Mouse (Mus musculus): ENCODE results near the gene Gm11042. TPM values are rescaled to one million over a fixed set of nuclear protein-coding genes. Genes with fewer than 3 reads are reported as not detected.

Gm11042 gene
- not detected for total RNA-seq (2021)
- long read RNA-seq, experiment 1 = 0 reads
- long read RNA-seq, experiment 2 = 0 reads

- DNase-seq = no peak
Measured at GRCm38 (mm10) chr12:74316344-74316973, at the start of gene Gm11042. Gene Gm11042 (minus strand): TSS chr12:74316394.

- no peak for DNase-seq
Measured at GRCm38 (mm10) chr12:74364477-74364876, 48.3 kb upstream of the Gm11042 start.

DNA sequence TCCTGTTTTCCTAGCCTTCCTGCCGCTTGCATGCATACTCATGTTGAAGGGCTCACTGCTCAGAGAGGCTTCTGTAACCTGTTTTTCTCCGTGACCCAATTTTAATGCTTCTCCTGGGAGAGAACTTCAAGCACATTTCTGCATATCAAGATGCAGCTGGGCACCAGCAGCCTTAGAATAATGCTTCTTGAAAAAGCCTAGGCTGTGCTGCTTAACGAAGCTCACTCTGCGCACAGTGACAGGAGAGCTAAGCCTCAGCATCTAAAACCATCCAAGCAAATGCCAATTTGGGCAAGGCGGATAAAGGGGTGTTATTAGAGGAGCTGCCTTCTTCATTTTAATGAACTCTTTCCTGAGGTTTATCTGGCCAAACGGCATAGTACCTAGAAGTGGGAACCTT is 46.9 kb upstream of the Gm11042 start:
- no peak for DNase-seq

- no peak for DNase-seq
Measured at GRCm38 (mm10) chr12:74362453-74362852, 46.3 kb upstream of the Gm11042 start.

- no peak for DNase-seq
Measured at GRCm38 (mm10) chr12:74359791-74360190, 43.6 kb upstream of the Gm11042 start.

DNA sequence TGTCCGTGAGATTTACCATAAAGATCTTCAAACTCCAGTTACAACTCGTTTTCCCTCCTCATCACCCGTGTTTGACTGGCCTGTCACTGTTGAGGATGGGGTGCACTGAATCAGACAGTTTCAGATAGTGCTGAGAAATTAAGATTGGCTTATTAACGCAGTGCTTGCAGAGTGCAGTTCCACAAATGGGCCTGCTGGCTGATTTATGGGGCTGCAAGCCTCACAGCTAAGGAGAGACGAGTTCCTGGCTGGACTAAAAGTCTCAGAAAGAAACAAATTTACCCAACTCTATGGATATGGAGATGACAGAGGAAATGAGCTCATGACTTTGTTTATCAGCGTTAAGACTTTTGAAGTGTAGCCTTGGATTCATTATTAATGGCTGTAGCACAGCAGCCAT is 41.6 kb upstream of the Gm11042 start:
- DNase-seq = no peak

- no peak for DNase-seq
Measured at GRCm38 (mm10) chr12:74342720-74343119, 26.5 kb upstream of the Gm11042 start.

DNA sequence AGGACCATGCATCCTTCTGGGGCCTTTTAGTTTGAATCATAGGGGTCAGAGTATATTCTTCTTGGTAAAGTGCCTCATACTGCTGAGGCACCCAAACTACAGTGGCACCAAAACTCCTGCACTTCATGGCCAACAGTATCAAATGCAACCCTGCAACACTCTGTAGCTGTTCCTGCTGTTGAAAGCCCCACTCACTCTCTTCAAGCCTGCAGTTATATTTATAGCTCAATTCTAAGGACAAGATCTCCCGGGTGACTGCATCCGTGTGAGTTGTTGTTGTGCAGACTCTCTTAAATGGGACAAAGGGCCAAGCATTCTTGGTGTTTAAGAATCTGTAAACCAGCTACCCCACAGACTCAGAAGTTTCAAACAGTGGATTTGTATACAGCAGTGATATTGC is 23.9 kb upstream of the Gm11042 start:
- DNase-seq = no peak

GRCm38 (mm10) chr12:74333706-74334105 is 17.5 kb upstream of the Gm11042 start:
- no peak for DNase-seq

- peak; percentile 80 for DNase-seq
Measured at GRCm38 (mm10) chr12:74333016-74333415, 16.8 kb upstream of the Gm11042 start.

DNA sequence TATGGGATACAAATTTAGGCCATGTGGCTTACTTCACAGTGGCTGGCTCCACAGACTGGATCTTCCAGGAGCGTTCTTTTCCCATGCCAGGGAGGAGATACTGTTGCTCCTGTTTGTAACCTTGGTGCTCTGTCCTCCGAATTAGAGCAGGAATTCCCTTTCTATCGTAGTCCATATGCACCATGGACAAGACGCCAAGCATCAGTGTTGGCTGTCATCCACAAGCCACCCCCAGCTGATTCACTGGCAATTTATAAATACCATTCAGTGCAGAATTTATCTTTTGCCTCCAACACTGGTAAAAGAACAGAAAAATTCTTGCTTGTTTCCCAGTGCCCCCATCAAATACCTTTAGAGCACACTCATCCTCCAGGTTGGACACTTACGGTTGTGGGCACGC is 13.6 kb upstream of the Gm11042 start:
- no peak for DNase-seq

- DNase-seq = no peak
Measured at GRCm38 (mm10) chr12:74326644-74327043, 10.4 kb upstream of the Gm11042 start.

DNA sequence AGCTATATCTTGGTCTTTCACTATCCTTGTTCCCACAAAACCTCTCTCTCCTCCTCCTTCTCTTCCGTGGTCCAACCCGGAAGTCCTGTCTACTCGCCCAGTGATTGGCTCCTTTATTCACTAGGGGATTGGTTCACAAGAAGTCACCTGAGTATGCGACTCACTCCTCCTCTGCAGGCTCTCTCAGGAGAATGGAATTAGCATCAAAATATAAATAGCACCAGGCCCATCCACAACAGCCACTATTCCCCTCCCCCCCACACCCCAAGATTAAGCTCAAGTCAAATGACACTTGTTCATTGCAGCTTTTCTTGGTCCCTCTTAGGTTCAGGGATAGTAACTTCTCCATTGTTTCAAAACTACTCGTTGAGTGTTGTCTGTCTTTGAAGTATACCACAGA is 5.8 kb upstream of the Gm11042 start:
- no peak for DNase-seq

- DNase-seq = peak; percentile 74
Measured at GRCm38 (mm10) chr12:74320318-74320717, 4.1 kb upstream of the Gm11042 start.

DNA sequence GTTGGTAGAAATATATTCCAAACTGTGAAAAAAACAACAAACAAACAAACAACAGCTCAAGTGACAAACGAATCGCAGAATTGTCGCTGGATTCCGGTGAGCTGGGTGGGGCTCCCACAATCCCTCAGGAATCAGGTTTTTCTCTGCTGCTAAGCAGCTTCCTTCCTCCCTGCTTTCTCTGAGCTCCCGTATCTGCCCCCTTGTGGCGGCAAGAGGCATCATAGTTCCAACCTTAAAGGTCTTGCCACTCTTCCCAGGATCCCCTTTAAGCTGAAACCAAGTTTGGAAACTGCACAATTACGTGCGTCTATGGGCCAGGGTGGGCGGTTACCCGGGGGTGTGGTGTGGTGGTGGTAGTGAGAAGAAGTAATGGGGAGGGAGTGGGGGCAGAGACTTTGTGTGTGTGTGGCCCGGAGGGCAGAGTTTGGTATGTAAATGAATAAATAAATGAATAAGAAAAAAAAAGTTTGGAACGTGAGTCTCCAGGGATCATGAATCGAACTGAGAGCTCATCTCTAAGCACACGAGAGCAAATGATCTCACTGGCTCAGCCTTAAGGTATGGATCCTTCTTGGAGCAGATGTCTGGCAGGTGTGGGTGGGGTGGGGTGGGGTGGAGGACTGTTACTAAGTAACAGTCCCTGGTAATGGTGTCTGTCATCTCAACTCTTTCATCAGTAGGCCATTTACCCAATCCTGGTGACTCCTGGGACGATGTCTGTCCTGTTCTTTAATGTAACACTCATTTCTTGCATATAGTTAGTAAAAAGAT is 980 bp upstream of the Gm11042 start:
- DNase-seq = peak; percentile 62

DNA sequence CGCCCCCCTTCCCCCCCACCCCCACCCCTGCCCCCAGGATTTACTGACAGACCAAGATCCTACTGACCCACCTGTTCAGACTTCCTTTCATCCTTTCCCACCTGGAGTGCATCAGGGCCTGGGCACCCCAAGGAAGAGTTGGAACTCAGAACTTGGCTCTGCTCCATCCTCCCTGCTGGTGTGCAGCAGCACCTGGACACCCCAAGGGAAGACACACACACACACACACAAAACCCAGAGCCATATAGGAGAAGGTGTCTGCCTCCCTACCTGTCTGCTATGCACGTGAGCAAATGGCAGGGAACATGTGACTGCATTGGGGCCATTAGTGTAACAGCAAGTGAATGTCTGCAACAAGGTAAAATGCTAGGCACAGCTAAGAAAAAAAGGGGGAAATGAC is 973 bp downstream of the Gm11042 start:
- no peak for DNase-seq

- no peak for DNase-seq
Measured at GRCm38 (mm10) chr12:74312611-74313010, 3.6 kb downstream of the Gm11042 start.

DNA sequence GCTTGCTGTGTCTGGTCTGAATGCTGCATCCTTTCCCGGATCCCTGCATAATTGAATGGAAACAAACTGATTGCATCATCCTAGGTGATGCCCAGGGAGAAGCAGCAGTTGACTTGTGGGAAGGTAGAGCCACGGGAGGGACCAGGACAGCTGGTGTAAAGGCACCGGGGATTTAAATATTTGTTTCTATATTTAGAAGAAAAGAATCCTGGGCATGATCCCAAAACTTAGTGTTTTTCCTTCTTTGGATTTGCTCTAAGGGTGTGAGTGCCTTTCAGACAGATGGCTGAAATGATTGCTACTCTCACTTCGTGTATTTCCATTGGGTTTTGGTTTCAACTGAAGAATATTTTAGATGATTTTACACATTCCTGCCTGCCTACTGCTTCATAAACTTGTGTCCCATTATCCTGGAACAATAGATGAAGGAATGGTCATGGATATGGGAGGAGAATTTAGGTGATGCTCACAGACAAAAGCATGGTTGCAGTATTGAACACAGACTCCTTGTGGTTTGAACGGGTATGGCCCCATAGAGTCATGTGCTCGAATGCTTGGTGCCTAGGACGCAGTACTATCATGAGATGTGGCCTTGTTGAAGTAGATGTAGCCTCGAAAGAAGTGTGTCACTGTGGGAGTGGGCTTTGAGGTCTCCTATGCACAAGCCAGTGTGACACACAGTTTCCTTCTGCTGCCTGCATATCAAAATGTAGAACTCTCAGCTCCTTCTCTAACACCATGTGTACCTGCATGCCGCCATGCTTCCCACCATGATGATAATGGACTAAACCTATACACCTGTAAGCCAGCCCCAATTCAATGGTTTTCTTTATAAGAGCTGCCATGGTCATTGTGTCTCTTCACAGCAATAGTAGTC is 12.5 kb downstream of the Gm11042 start:
- no peak for DNase-seq

GRCm38 (mm10) chr12:74301559-74301958 is 14.6 kb downstream of the Gm11042 start:
- no peak for DNase-seq

DNA sequence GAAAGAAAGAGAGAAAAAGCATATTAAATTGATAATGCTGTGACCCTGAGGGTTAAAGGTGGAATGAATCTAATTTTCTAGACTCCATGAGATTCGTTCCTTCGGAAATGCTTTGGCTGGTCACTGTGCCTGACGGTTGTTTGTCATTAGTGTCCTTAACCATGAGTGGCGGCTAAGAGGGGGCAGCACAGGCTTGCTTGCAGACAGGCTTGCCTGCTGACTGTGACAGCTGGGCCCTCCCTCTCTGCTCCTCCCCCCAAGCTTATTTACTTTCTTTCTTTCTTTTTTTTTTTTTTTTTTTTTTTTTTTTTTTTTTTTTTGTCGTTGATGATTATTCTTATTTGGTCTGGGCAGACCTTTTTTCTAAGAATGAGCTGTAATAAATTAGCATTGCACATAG is 19.8 kb downstream of the Gm11042 start:
- DNase-seq = no peak

DNA sequence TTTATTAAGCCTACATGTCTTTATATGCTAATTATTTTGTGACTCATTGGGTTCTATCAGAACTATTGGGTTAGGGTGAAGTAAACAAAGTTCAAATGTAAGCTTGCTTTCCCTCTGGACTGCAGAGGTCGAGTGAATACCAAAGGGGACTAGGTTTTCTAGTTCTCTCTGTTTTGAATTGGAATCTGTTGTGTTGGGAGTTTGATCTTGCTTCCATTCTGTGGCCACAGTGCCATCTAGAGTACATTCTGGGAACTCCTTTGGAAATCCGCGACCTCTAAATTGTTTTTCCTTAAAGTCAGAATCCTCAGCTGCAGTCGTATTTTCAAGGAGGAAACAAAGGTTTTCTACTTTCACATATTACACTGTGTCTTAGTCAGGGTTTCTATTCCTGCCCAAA is 22.6 kb downstream of the Gm11042 start:
- peak; percentile 37 for DNase-seq

GRCm38 (mm10) chr12:74290983-74291382 is 25.2 kb downstream of the Gm11042 start:
- no peak for DNase-seq

- DNase-seq = no peak
Measured at GRCm38 (mm10) chr12:74284685-74285054, 31.5 kb downstream of the Gm11042 start.

Measured in gastrocnemius, postnatal 10 days (tissue).